Mouse (Mus musculus): ENCODE measurements around the gene Vps13d. TPM values are rescaled to one million over a fixed set of nuclear protein-coding genes. Genes with fewer than 3 reads are reported as not detected.
"Not testable (repeated sequence)": the region's sequence is repeated elsewhere in the genome, so short reads cannot be mapped to it uniquely, and the experiment has no call there.

Gene Vps13d
- polyA plus RNA-seq, 1 experiment from 2014 or later: 12.6 TPM

DNA sequence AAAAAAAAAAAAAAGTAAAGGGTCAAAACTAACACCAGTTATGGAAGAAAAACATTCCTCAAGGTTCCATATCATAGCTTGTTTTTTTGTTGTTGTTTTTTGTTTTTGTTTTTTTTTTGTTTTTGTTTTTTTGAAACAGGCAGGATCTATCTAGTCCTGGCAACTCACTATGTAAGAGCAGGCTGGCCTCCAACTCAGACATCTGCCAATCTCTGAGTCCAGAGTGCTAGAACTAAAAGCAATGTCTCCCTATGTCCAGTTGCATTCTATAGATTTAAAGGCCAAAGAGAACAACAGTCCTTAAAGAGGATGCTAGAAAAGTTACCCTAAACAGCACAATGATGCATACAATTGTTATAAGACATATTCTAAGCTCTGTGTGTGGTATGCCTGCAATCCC, 6.2 kb downstream of the Vps13d start:
- H3K4me1 ChIP-seq (ENCODE audit: control insufficient read depth, insufficient read depth, low read length): peaks cover 11% of the 10 kb centered on the region; the same call in 1 of the 2 replicates
- H3K36me3 ChIP-seq (ENCODE audit: control insufficient read depth, insufficient read depth, low read length): peaks cover 29% of the 10 kb centered on the region; the same call in 1 of the 2 replicates
- no peak overlapping the region for H3K27ac ChIP-seq (ENCODE audit: low read depth, low read length)
- no peaks in the 10 kb centered on the region for H3K27me3 ChIP-seq (ENCODE audit: control insufficient read depth, insufficient read depth, low read length)
- ATAC-seq (ENCODE audit: low FRiP score, low TSS enrichment): no peak
- no peak overlapping the region for H3K4me2 ChIP-seq (replicated peaks; ENCODE audit: low read depth, low read length)
- H3K9ac ChIP-seq (ENCODE audit: low read depth, low read length): no peak overlapping the region
- H3K4me3 ChIP-seq (ENCODE audit: low read length): no peak overlapping the region
- H3K9me3 ChIP-seq (ENCODE audit: control insufficient read depth, low read length): no peaks in the 10 kb centered on the region

DNA sequence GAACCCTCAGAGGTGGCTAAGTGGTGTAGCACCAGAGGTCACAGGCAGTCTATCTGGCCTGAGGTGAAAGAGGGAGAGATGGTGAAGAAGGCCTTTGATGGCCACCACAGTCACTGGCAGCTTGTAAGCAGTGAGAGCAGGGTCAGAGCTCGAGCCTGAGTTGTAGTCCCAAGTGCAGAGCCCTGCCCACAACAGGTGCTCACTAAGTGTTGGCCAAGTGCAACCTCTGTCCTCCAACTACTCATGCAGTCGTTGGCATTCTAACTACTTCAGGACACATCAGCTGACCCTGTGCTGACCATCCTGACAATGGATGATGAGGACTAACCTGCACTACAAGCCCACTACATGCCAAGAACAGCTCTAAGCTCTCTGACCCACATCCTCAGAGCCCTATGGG, 7.2 kb downstream of the Vps13d start:
- no peak overlapping the region for H3K9ac ChIP-seq (ENCODE audit: low read depth, low read length)
- no peaks in the 10 kb centered on the region for H3K27me3 ChIP-seq (ENCODE audit: control insufficient read depth, insufficient read depth, low read length)
- no peak overlapping the region for H3K27ac ChIP-seq (ENCODE audit: low read depth, low read length)
- H3K36me3 ChIP-seq (ENCODE audit: control insufficient read depth, insufficient read depth, low read length): peaks cover 29% of the 10 kb centered on the region; the same call in 1 of the 2 replicates
- H3K9me3 ChIP-seq (ENCODE audit: control insufficient read depth, low read length): no peaks in the 10 kb centered on the region
- 83% methylated on average over 2 of the region's 2 CpGs for WGBS
- peaks cover 4% of the 10 kb centered on the region; the same call in 1 of the 2 replicates for H3K4me1 ChIP-seq (ENCODE audit: control insufficient read depth, insufficient read depth, low read length)
- no peak overlapping the region for H3K4me2 ChIP-seq (replicated peaks; ENCODE audit: low read depth, low read length)
- no peak for ATAC-seq (ENCODE audit: low FRiP score, low TSS enrichment)
- H3K4me3 ChIP-seq (ENCODE audit: low read length): no peak overlapping the region

- H3K4me2 ChIP-seq (replicated peaks; ENCODE audit: low read depth, low read length): no peak overlapping the region
- no peak for ATAC-seq (ENCODE audit: low FRiP score, low TSS enrichment)
- WGBS: 96% methylated on average over 5 of the region's 5 CpGs
- H3K36me3 ChIP-seq (ENCODE audit: control insufficient read depth, insufficient read depth, low read length): peaks cover 45% of the 10 kb centered on the region; the same call in 1 of the 2 replicates
- H3K4me3 ChIP-seq (ENCODE audit: low read length): no peak overlapping the region
- no peak overlapping the region for H3K27ac ChIP-seq (ENCODE audit: low read depth, low read length)
- no peaks in the 10 kb centered on the region for H3K9me3 ChIP-seq (ENCODE audit: control insufficient read depth, low read length)
- no peak overlapping the region for H3K9ac ChIP-seq (ENCODE audit: low read depth, low read length)
- no peaks in the 10 kb centered on the region for H3K27me3 ChIP-seq (ENCODE audit: control insufficient read depth, insufficient read depth, low read length)
- H3K4me1 ChIP-seq (ENCODE audit: control insufficient read depth, insufficient read depth, low read length): no peaks in the 10 kb centered on the region
Measured at GRCm38 (mm10) chr4:145178918-145179549, 15.8 kb downstream of the Vps13d start.

DNA sequence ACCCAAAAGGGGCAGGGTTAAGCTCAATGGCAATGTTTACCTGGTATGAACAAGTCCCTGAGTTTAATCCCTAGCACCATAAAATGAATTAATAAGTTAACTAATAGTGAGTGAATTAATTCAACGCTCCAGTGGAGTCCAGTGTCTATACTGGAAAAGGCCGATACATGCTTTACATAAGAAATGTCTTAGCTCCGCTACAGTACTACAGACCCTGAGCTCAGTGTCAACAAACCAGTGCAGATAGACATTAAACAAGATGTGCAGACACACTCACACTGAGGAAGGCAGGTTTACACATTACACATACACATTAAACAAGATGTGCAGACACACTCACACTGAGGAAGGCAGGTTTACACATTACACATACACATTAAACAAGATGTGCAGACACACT, 29.3 kb downstream of the Vps13d start:
- H3K27me3 ChIP-seq (ENCODE audit: control insufficient read depth, insufficient read depth, low read length); H3K9ac ChIP-seq (ENCODE audit: low read depth, low read length); H3K4me2 ChIP-seq (replicated peaks; ENCODE audit: low read depth, low read length); H3K4me3 ChIP-seq (ENCODE audit: low read length); H3K4me1 ChIP-seq (ENCODE audit: control insufficient read depth, insufficient read depth, low read length); H3K9me3 ChIP-seq (ENCODE audit: control insufficient read depth, low read length); H3K27ac ChIP-seq (ENCODE audit: low read depth, low read length): not testable (repeated sequence)
- 93% methylated on average over 3 of the region's 3 CpGs for WGBS
- peaks cover 76% of the 10 kb centered on the region for H3K36me3 ChIP-seq (ENCODE audit: control insufficient read depth, insufficient read depth, low read length)
- ATAC-seq (ENCODE audit: low FRiP score, low TSS enrichment): peak; percentile 38; the same call in 1 of the 2 replicates

GRCm38 (mm10) chr4:145164111-145164510, 30.7 kb downstream of the Vps13d start:
- no peaks in the 10 kb centered on the region for H3K4me1 ChIP-seq (ENCODE audit: control insufficient read depth, insufficient read depth, low read length)
- H3K4me3 ChIP-seq (ENCODE audit: low read length): no peak overlapping the region
- no peak overlapping the region for H3K4me2 ChIP-seq (replicated peaks; ENCODE audit: low read depth, low read length)
- ATAC-seq (ENCODE audit: low FRiP score, low TSS enrichment): no peak
- peaks cover 74% of the 10 kb centered on the region for H3K36me3 ChIP-seq (ENCODE audit: control insufficient read depth, insufficient read depth, low read length)
- H3K9me3 ChIP-seq (ENCODE audit: control insufficient read depth, low read length): no peaks in the 10 kb centered on the region
- no peaks in the 10 kb centered on the region for H3K27me3 ChIP-seq (ENCODE audit: control insufficient read depth, insufficient read depth, low read length)
- WGBS: 94% methylated on average over 4 of the region's 4 CpGs
- no peak overlapping the region for H3K27ac ChIP-seq (ENCODE audit: low read depth, low read length)
- H3K9ac ChIP-seq (ENCODE audit: low read depth, low read length): no peak overlapping the region

GRCm38 (mm10) chr4:145161243-145161642, 33.6 kb downstream of the Vps13d start:
- no peaks in the 10 kb centered on the region for H3K27me3 ChIP-seq (ENCODE audit: control insufficient read depth, insufficient read depth, low read length)
- H3K4me2 ChIP-seq (replicated peaks; ENCODE audit: low read depth, low read length): no peak overlapping the region
- ATAC-seq (ENCODE audit: low FRiP score, low TSS enrichment): peak; percentile 75; the same call in 1 of the 2 replicates
- no peak overlapping the region for H3K9ac ChIP-seq (ENCODE audit: low read depth, low read length)
- H3K4me1 ChIP-seq (ENCODE audit: control insufficient read depth, insufficient read depth, low read length): no peaks in the 10 kb centered on the region
- WGBS: 65% methylated on average over 1 of the region's 1 CpGs
- H3K27ac ChIP-seq (ENCODE audit: low read depth, low read length): no peak overlapping the region
- no peak overlapping the region for H3K4me3 ChIP-seq (ENCODE audit: low read length)
- H3K9me3 ChIP-seq (ENCODE audit: control insufficient read depth, low read length): no peaks in the 10 kb centered on the region
- H3K36me3 ChIP-seq (ENCODE audit: control insufficient read depth, insufficient read depth, low read length): peaks cover 68% of the 10 kb centered on the region

DNA sequence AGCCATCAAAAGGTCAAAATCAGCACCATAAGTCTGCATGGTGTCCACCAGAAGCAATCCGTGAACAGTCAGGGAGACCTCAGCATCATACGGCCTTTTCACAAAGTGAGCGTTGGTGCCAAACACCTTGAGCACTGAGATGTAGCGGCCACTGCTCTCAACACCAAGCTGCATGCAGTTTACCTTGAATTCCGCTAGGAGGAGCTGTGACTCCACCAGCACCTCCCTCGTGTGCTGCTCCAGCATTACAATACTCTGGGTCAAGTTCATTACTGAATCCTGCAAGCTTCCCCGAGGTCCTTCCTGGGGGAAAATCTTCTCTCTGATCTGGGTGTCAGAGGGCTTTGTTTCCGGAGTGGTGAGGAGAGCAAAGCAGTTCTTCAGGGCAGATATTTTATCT, 38.8 kb downstream of the Vps13d start:
- no peak overlapping the region for H3K4me3 ChIP-seq (ENCODE audit: low read length)
- H3K27me3 ChIP-seq (ENCODE audit: control insufficient read depth, insufficient read depth, low read length): no peaks in the 10 kb centered on the region
- 52% methylated on average over 8 of the region's 8 CpGs for WGBS
- no peak overlapping the region for H3K4me2 ChIP-seq (replicated peaks; ENCODE audit: low read depth, low read length)
- peaks cover 70% of the 10 kb centered on the region for H3K36me3 ChIP-seq (ENCODE audit: control insufficient read depth, insufficient read depth, low read length)
- no peaks in the 10 kb centered on the region for H3K4me1 ChIP-seq (ENCODE audit: control insufficient read depth, insufficient read depth, low read length)
- no peak overlapping the region for H3K27ac ChIP-seq (ENCODE audit: low read depth, low read length)
- no peaks in the 10 kb centered on the region for H3K9me3 ChIP-seq (ENCODE audit: control insufficient read depth, low read length)
- H3K9ac ChIP-seq (ENCODE audit: low read depth, low read length): no peak overlapping the region
- ATAC-seq (ENCODE audit: low FRiP score, low TSS enrichment): peak; percentile 64; the same call in 1 of the 2 replicates

- 88% methylated on average over 1 of the region's 1 CpGs for WGBS
- peaks cover 58% of the 10 kb centered on the region for H3K36me3 ChIP-seq (ENCODE audit: control insufficient read depth, insufficient read depth, low read length)
- no peak for ATAC-seq (ENCODE audit: low FRiP score, low TSS enrichment)
Measured at GRCm38 (mm10) chr4:145151103-145151486, 43.7 kb downstream of the Vps13d start.

DNA sequence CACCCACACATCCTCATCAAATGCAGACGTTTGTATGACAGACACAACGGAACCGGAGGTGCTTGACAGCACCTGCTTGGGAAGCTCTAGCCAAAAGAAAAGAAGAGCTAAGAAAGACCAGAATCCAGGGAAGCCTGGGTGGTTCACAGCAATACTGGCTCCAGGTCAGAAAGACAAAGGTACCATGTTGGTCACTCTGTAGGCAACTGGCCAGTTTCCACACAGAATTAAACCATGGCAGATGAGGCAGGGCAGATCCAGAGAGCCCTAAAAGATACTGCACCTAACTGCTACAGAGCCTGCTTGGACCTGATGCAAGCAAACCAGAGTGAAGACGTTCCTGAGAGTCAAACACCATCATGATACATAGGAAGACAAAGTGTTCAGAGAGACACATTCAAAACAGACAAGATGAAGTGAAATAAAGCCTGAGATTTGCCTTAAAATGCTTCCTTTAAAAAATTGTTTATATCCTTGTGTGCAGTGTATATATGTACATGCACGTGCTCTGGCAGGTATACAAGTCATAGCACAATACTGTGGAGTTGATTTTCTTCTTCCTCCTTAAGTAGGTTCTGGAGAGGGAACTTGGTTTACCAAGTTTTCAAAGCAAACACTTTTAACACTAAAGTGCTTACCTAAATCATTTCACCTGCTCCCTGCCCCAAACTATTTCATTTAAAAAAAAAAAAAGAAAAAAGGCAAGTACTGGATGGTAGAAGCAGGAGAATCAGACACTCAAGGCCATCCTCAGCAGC, 44.3 kb downstream of the Vps13d start:
- H3K27me3 ChIP-seq (ENCODE audit: control insufficient read depth, insufficient read depth, low read length): no peaks in the 10 kb centered on the region
- WGBS: 62% methylated on average over 5 of the region's 5 CpGs
- no peak overlapping the region for H3K9ac ChIP-seq (ENCODE audit: low read depth, low read length)
- no peak overlapping the region for H3K27ac ChIP-seq (ENCODE audit: low read depth, low read length)
- no peak for ATAC-seq (ENCODE audit: low FRiP score, low TSS enrichment)
- H3K4me1 ChIP-seq (ENCODE audit: control insufficient read depth, insufficient read depth, low read length): no peaks in the 10 kb centered on the region
- no peak overlapping the region for H3K4me3 ChIP-seq (ENCODE audit: low read length)
- H3K9me3 ChIP-seq (ENCODE audit: control insufficient read depth, low read length): no peaks in the 10 kb centered on the region
- no peak overlapping the region for H3K4me2 ChIP-seq (replicated peaks; ENCODE audit: low read depth, low read length)
- peaks cover 54% of the 10 kb centered on the region for H3K36me3 ChIP-seq (ENCODE audit: control insufficient read depth, insufficient read depth, low read length)

More at GRCm38 (mm10) chr4:145151103-145151486, 43.7 kb downstream of the Vps13d start:
- Histone ChIP-seq H3K9me3 (ENCODE audit: control insufficient read depth, low read length) (no peaks in the 10 kb centered on the region), H3K4me1 (ENCODE audit: control insufficient read depth, insufficient read depth, low read length) (no peaks in the 10 kb centered on the region), H3K27ac (ENCODE audit: low read depth, low read length) (no peak overlapping the region), H3K27me3 (ENCODE audit: control insufficient read depth, insufficient read depth, low read length) (no peaks in the 10 kb centered on the region), H3K9ac (ENCODE audit: low read depth, low read length) (no peak overlapping the region), H3K4me3 (ENCODE audit: low read length) (no peak overlapping the region), H3K4me2 (replicated peaks; ENCODE audit: low read depth, low read length) (no peak overlapping the region)
